Mouse (Mus musculus) CH12.LX (cell line): ENCODE results near the gene Wfdc17.
A peak's percentile ranks its signal among the peaks of the same experiment; 100 is the strongest.

ENCODE experiments used
- CTCF ChIP-seq, 2 experiments: IDR thresholded peaks in 1 of 2; conservative IDR thresholded peaks in 1 of 2; 2 replicates each; pipeline ENCODE4 v1.5.1; 2011 to 2012; ENCODE audit warnings: low read depth in 2 of 2, low read length in 2 of 2, improper control_type of control experiment in 1 of 2, inconsistent platforms in 1 of 2, mild to moderate bottlenecking in 1 of 2, moderate library complexity in 1 of 2
- ELF1 ChIP-seq: IDR thresholded peaks from 2 replicates; pipeline ENCODE4 v1.6.1; 2014; ENCODE audit warnings: low read depth, mild to moderate bottlenecking, inconsistent platforms, low read length, improper control_type of control experiment
- EP300 ChIP-seq: IDR thresholded peaks from 2 replicates; pipeline ENCODE4 v1.6.1; 2011; ENCODE audit warnings: low read length, improper control_type of control experiment
- JUN ChIP-seq: IDR thresholded peaks from 2 replicates; pipeline ENCODE4 v1.6.1; 2011; ENCODE audit warnings: low read depth, mild to moderate bottlenecking, low read length, improper control_type of control experiment, moderate library complexity; ENCODE audit not compliant: insufficient read depth
- JUND ChIP-seq: conservative IDR thresholded peaks from 2 replicates; pipeline ENCODE4 v1.6.1; 2011; ENCODE audit warnings: low read depth, low read length, improper control_type of control experiment
- MAFK ChIP-seq: IDR thresholded peaks from 2 replicates; pipeline ENCODE4 v1.6.1; 2011; ENCODE audit warnings: low read length, improper control_type of control experiment; ENCODE audit not compliant: insufficient replicate concordance
- MAX ChIP-seq: IDR thresholded peaks from 2 replicates; pipeline ENCODE4 v1.6.1; 2011; ENCODE audit warnings: low read length, improper control_type of control experiment
- MEF2A ChIP-seq: IDR thresholded peaks from 2 replicates; pipeline ENCODE4 v1.6.1; 2014; ENCODE audit warnings: low read depth, mild to moderate bottlenecking, inconsistent platforms, low read length, improper control_type of control experiment, borderline replicate concordance
- SIN3A ChIP-seq: IDR thresholded peaks from 2 replicates; pipeline ENCODE4 v1.6.1; 2012; ENCODE audit warnings: low read length, improper control_type of control experiment, inconsistent platforms
- TBP ChIP-seq: conservative IDR thresholded peaks from 2 replicates; pipeline ENCODE4 v1.6.1; 2011; ENCODE audit warnings: low read depth, low read length, improper control_type of control experiment
- ZNF384 ChIP-seq: IDR thresholded peaks from 2 replicates; pipeline ENCODE4 v1.6.1; 2012; ENCODE audit warnings: low read depth, low read length, improper control_type of control experiment, inconsistent platforms

- TF ChIP-seq CTCF (conservative IDR thresholded peaks at IDR 0.05 in 1 of 2, IDR thresholded peaks at IDR 0.05 in 1 of 2; ENCODE audit: low read depth in 2 of 2, low read length in 2 of 2) (no peak), MAFK (no peak), JUN (peak; percentile 44; the same call in 1 of the 2 replicates), EP300 (peak; percentile 79), MAX (no peak), MEF2A (peak; percentile 62; the same call in 1 of the 2 replicates), ZNF384 (no peak), JUND (peak; percentile 59; the same call in 1 of the 2 replicates), TBP (no peak), SIN3A (no peak), ELF1 (no peak)
Observed at GRCm38 (mm10) chr11:83743525-83743924, 39.7 kb downstream of the Wfdc17 start.
